Comparison of ENCODE assay signal across 9 mouse cellular contexts in the genomic region with DNA sequence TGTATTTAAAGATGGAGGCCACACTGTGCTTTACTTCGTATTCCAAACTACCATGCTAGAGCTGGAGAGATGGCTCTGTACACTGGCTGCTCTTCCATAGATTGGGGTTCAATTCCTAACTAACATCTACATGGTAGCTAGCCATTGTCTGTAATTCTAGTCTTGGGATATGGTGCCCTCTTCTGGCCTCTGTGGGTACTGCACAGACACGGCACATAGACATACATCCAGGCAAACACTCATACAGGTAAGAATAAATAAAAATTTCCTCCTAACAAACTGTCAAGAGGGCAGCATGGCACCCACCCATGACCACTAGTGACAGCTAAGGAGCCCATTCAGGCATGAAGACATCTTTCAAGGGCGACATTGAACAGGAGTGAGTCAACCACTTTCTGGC. TPM values are rescaled to one million over a fixed set of nuclear protein-coding genes. Genes with fewer than 3 reads are reported as not detected.
DNase-seq lines count a peak whose midpoint lies in the region; ATAC-seq and TF ChIP-seq lines count a peak whose summit lies in the region.
"Had no signal": no experiment of that assay in that cellular context is flagged by ENCODE, and none has a peak within 500 bp of the region (broad histone marks: within the 10 kb centered on the region; RNA-seq: fewer than 3 reads in every experiment).

No protein-coding gene starts in this region.

- H3K27ac ChIP-seq in kidney, embryonic 14.5 days (ENCODE audit: low read depth, low read length) = 0 out of 2 replicates have a peak overlapping the region, but pooled peaks have one; percentile 4
- no peak overlapping the region for H3K27ac ChIP-seq in limb, embryonic 14.5 days (replicated peaks; ENCODE audit: low read depth, low read length)
- H3K27ac ChIP-seq: embryonic facial prominence, embryonic 13.5 days had no signal

- H3K4me3 ChIP-seq in kidney, embryonic 14.5 days (ENCODE audit: low read length) = no peak overlapping the region
- H3K4me3 ChIP-seq in limb, embryonic 14.5 days (replicated peaks; ENCODE audit: low read length) = no peak overlapping the region
- H3K4me3 ChIP-seq: embryonic facial prominence, embryonic 13.5 days had no signal

- H3K27me3 ChIP-seq in kidney, embryonic 14.5 days (ENCODE audit: control insufficient read depth, insufficient read depth, low read length) = no peaks in the 10 kb centered on the region
- H3K27me3 ChIP-seq in limb, embryonic 14.5 days (ENCODE audit: control insufficient read depth, insufficient read depth, low read length) = no peaks in the 10 kb centered on the region
- H3K27me3 ChIP-seq: embryonic facial prominence, embryonic 13.5 days had no signal

- no peak overlapping the region for H3K9ac ChIP-seq in kidney, embryonic 14.5 days (ENCODE audit: low read depth, low read length)
- H3K9ac ChIP-seq in limb, embryonic 14.5 days (ENCODE audit: low read depth, low read length, severe bottlenecking) = no peak overlapping the region
- H3K9ac ChIP-seq: embryonic facial prominence, embryonic 13.5 days had no signal

- DNase-seq in 416B (ENCODE audit: low read depth) = peak; percentile 70
- DNase-seq in ZHBTc4 (ENCODE audit: low read depth, low spot score) = peak; percentile 77
- DNase-seq in gastrocnemius, postnatal 14 days = peak; percentile 60
- peak; percentile 70 for DNase-seq in limb, embryonic 14.5 days (ENCODE audit: low spot score)
- peak; percentile 33 to 64 for DNase-seq in monocyte, adult 2 months (ENCODE audit: low read depth in 1 of 2, low spot score in 2 of 2)
- peak; percentile 55 to 64 for DNase-seq in spleen, postnatal 36 days (ENCODE audit: low spot score in 2 of 2)

- WGBS in kidney, embryonic 14.5 days = 14% methylated on average over 3 of the region's 3 CpGs
- WGBS in limb, embryonic 14.5 days = 21% methylated on average over 3 of the region's 3 CpGs

- no peak overlapping the region for H3K4me2 ChIP-seq in kidney, embryonic 14.5 days (replicated peaks; ENCODE audit: low read depth, low read length)
- H3K4me2 ChIP-seq in limb, embryonic 14.5 days (replicated peaks; ENCODE audit: low read depth, low read length, severe bottlenecking) = no peak overlapping the region
- H3K4me2 ChIP-seq: embryonic facial prominence, embryonic 13.5 days had no signal

- no peak for TF ChIP-seq POLR2A in limb, embryonic 14.5 days (IDR thresholded peaks at IDR 0.05; ENCODE audit: borderline replicate concordance, extremely low read depth, insufficient read depth, insufficient read length)

- intact Hi-C loops in gastrocnemius, postnatal 14 days (cut with DNase I; ENCODE audit: low total_unique reads) = loop anchor here (5.0 kb wide), 2 partner anchors 39 to 94 kb away; no protein-coding TSS in a partner anchor

- ATAC-seq in common myeloid progenitor, adult 5-6 weeks (replicated peaks; ENCODE audit: low read depth, poor library complexity, severe bottlenecking) = peak; percentile 80
- ATAC-seq in kidney, embryonic 14.5 days (ENCODE audit: low FRiP score, low TSS enrichment) = peak; percentile 40; the same call in 1 of the 2 replicates
- peak; percentile 48; the same call in 1 of the 2 replicates for ATAC-seq in limb, embryonic 14.5 days (ENCODE audit: low FRiP score, low read depth)

- peaks cover 65% of the 10 kb centered on the region for H3K36me3 ChIP-seq in kidney, embryonic 14.5 days (ENCODE audit: control insufficient read depth, insufficient read depth, low read length)
- H3K36me3 ChIP-seq in limb, embryonic 14.5 days (ENCODE audit: control insufficient read depth, insufficient read depth, low read length) = peaks cover 73% of the 10 kb centered on the region

- no peaks in the 10 kb centered on the region for H3K9me3 ChIP-seq in kidney, embryonic 14.5 days (ENCODE audit: control insufficient read depth, low read length)
- no peaks in the 10 kb centered on the region for H3K9me3 ChIP-seq in limb, embryonic 14.5 days (ENCODE audit: control insufficient read depth, low read length)
- H3K9me3 ChIP-seq: embryonic facial prominence, embryonic 13.5 days had no signal

- H3K4me1 ChIP-seq in kidney, embryonic 14.5 days (ENCODE audit: control insufficient read depth, insufficient read depth, low read length) = no peaks in the 10 kb centered on the region
- H3K4me1 ChIP-seq in limb, embryonic 14.5 days (ENCODE audit: control insufficient read depth, insufficient read depth, low read length) = no peaks in the 10 kb centered on the region
- H3K4me1 ChIP-seq: embryonic facial prominence, embryonic 13.5 days had no signal

RNA-seq across cellular contexts. Expression of a gene that starts 12.0 kb away (rescaled TPM):
- total RNA-seq in common myeloid progenitor, adult 5-6 weeks (2017) = under 0.01 TPM in 1 of 2 replicates, not detected in the other
- total RNA-seq in gastrocnemius, postnatal 14 days (2021) = 1 to 10 TPM; 3.0 to 3.4 TPM
- 13.3 and 17.9 TPM in 2 replicates for polyA plus RNA-seq in kidney, embryonic 14.5 days (2014; fragmentation: Nextera tagmentation; extraction: Ambion mirVana)
- polyA plus RNA-seq in limb, embryonic 14.5 days (2012; rRNA removed) = 5.7 and 6.2 TPM in 2 replicates
- polyA plus RNA-seq in limb, embryonic 14.5 days (2014; fragmentation: Nextera tagmentation; extraction: Ambion mirVana) = 7.0 and 8.3 TPM in 2 replicates

RNA-seq across cellular contexts. Expression of a gene that starts 13.6 kb away (rescaled TPM):
- total RNA-seq in common myeloid progenitor, adult 5-6 weeks (2017) = 13.9 and 19.0 TPM in 2 replicates
- 10 to 100 TPM; 18.1 to 19.9 TPM for total RNA-seq in gastrocnemius, postnatal 14 days (2021)
- polyA plus RNA-seq in kidney, embryonic 14.5 days (2014; fragmentation: Nextera tagmentation; extraction: Ambion mirVana) = 24.0 and 35.7 TPM in 2 replicates
- polyA plus RNA-seq in limb, embryonic 14.5 days (2012; rRNA removed) = 34.5 and 41.5 TPM in 2 replicates
- 29.0 and 32.1 TPM in 2 replicates for polyA plus RNA-seq in limb, embryonic 14.5 days (2014; fragmentation: Nextera tagmentation; extraction: Ambion mirVana)

RNA-seq across cellular contexts. Expression of a gene that starts 27.4 kb away (rescaled TPM):
- total RNA-seq in common myeloid progenitor, adult 5-6 weeks (2017) = 331 and 387 TPM in 2 replicates
- 10 to 100 TPM; 80.7 to 92.8 TPM for total RNA-seq in gastrocnemius, postnatal 14 days (2021)
- 400 and 513 TPM in 2 replicates for polyA plus RNA-seq in kidney, embryonic 14.5 days (2014; fragmentation: Nextera tagmentation; extraction: Ambion mirVana)
- 187 and 227 TPM in 2 replicates for polyA plus RNA-seq in limb, embryonic 14.5 days (2012; rRNA removed)
- 297 and 306 TPM in 2 replicates for polyA plus RNA-seq in limb, embryonic 14.5 days (2014; fragmentation: Nextera tagmentation; extraction: Ambion mirVana)

RNA-seq across cellular contexts. Expression of a gene that starts 35.8 kb away (rescaled TPM):
- not detected in 2 replicates for total RNA-seq in common myeloid progenitor, adult 5-6 weeks (2017)
- total RNA-seq in gastrocnemius, postnatal 14 days (2021) = not detected
- not detected in 2 replicates for polyA plus RNA-seq in kidney, embryonic 14.5 days (2014; fragmentation: Nextera tagmentation; extraction: Ambion mirVana)
- not detected in 2 replicates for polyA plus RNA-seq in limb, embryonic 14.5 days (2012; rRNA removed)
- not detected in 2 replicates for polyA plus RNA-seq in limb, embryonic 14.5 days (2014; fragmentation: Nextera tagmentation; extraction: Ambion mirVana)
- polyA plus RNA-seq: embryonic facial prominence, embryonic 13.5 days had no signal

RNA-seq across cellular contexts. Expression of a gene that starts 35.9 kb away (rescaled TPM):
- not detected in 2 replicates for total RNA-seq in common myeloid progenitor, adult 5-6 weeks (2017)
- total RNA-seq in gastrocnemius, postnatal 14 days (2021) = not detected
- 0.26 and 0.60 TPM in 2 replicates for polyA plus RNA-seq in kidney, embryonic 14.5 days (2014; fragmentation: Nextera tagmentation; extraction: Ambion mirVana)
- 0.77 and 1.1 TPM in 2 replicates for polyA plus RNA-seq in limb, embryonic 14.5 days (2012; rRNA removed)
- polyA plus RNA-seq in limb, embryonic 14.5 days (2014; fragmentation: Nextera tagmentation; extraction: Ambion mirVana) = 0.26 and 0.37 TPM in 2 replicates
